In genomic region chr11:87662407-87662806, GRCm38 (mm10) we compare ENCODE assay signal across 8 mouse cellular contexts. TPM values are rescaled to one million over a fixed set of nuclear protein-coding genes. Genes with fewer than 3 reads are reported as not detected.
DNase-seq lines count a peak whose midpoint lies in the region; ATAC-seq and TF ChIP-seq lines count a peak whose summit lies in the region.

TSS of gene Rnf43 (plus strand) at chr11:87662722.

- H3K27ac ChIP-seq in hindbrain, embryonic 13.5 days = no peak within 1 kb of the TSS

- peak; percentile 75 for DNase-seq in Patski (ENCODE audit: low read depth, low spot score)
- peak; percentile 92 to 96 for DNase-seq in cerebellum, postnatal 14 days
- DNase-seq in frontal cortex, postnatal 14 days (ENCODE audit: low spot score in 2 of 2) = peak; percentile 69 to 84
- peak; percentile 63 to 89 for DNase-seq in layer of hippocampus, postnatal 25 days (ENCODE audit: extremely low spot score in 1 of 2, low spot score in 1 of 2)
- DNase-seq in lung, postnatal 25 days (ENCODE audit: low spot score) = peak; percentile 94
- DNase-seq in retina, embryonic 14.5 days (ENCODE audit: low spot score) = peak; percentile 90
- peak; percentile 94 for DNase-seq in thymus, postnatal 4 days

- peak within 1 kb of the TSS; percentile 55 for H3K4me2 ChIP-seq in hindbrain, embryonic 13.5 days

- POLR2A ChIA-PET in Patski (lab: Charles Lee) = no interaction called here

- CTCF ChIA-PET in Patski (lab: Charles Lee) = interaction anchor here (0.8 to 2.9 kb wide), 17 partner anchors 9 to 110 kb away, joined by 3 to 10 read pairs (median 3); partner anchors contain the start of gene Supt4a

- H3K4me3 ChIP-seq in hindbrain, embryonic 13.5 days = peak within 1 kb of the TSS; percentile 30

- under 1% methylated on average over 8 of the region's 8 CpGs for WGBS in hindbrain, embryonic 13.5 days

- in situ Hi-C loops in Patski (cut with MboI; ENCODE audit: low pct_unique_long_range_greater_than_20kb) = loop anchor here (5.0 kb wide), 2 partner anchors 75 to 110 kb away; partner anchors contain the start of gene Supt4a

- H3K36me3 ChIP-seq in hindbrain, embryonic 13.5 days = no peaks in the 10 kb centered on the region

- H3K9me3 ChIP-seq in hindbrain, embryonic 13.5 days = no peaks in the 10 kb centered on the region

- ATAC-seq in Patski = peak; percentile 80
- ATAC-seq in hindbrain, embryonic 13.5 days (ENCODE audit: low FRiP score) = no peak

- peaks cover 6% of the 10 kb centered on the region; the same call in 1 of the 2 replicates for H3K4me1 ChIP-seq in hindbrain, embryonic 13.5 days (replicated peaks)

- no peaks in the 10 kb centered on the region for H3K27me3 ChIP-seq in Patski
- H3K27me3 ChIP-seq in hindbrain, embryonic 13.5 days = peaks cover 24% of the 10 kb centered on the region

- TF ChIP-seq CTCF in Patski (IDR thresholded peaks at IDR 0.05) = peak; percentile 95

- peak within 1 kb of the TSS; percentile 25; the same call in 1 of the 2 replicates for H3K9ac ChIP-seq in hindbrain, embryonic 13.5 days

RNA-seq across cellular contexts. Expression of gene Rnf43, which starts in this region (rescaled TPM):
- 6.0 TPM for polyA plus RNA-seq in Patski (2021)
- polyA plus RNA-seq in hindbrain, embryonic 13.5 days (2015; fragmentation: Nextera tagmentation; extraction: Ambion mirVana) = 0.71 and 0.75 TPM in 2 replicates
- 1 to 10 TPM; 1.6 to 2.8 TPM for total RNA-seq in layer of hippocampus, postnatal 25 days (2021)
